Mouse (Mus musculus): ENCODE data around the gene Gm4884.
"Not testable (repeated sequence)": the region's sequence is repeated elsewhere in the genome, so short reads cannot be mapped to it uniquely, and the experiment has no call there.

- not testable (repeated sequence) for TF ChIP-seq CTCF (IDR thresholded peaks at IDR 0.05; ENCODE audit: borderline replicate concordance, insufficient read depth, low read length); POLR2A (IDR thresholded peaks at IDR 0.05; ENCODE audit: low read depth, low read length)
These were observed at the start of gene Gm4884 for GRCm38 (mm10) chr7:41032419-41032818.

All from embryonic fibroblast, embryonic 13.5 days (primary cell).